Mouse (Mus musculus) myocyte (in vitro differentiated cells): ENCODE results near the gene Cyp2s1.

Experiments used
- CEBPB ChIP-seq: IDR thresholded peaks from 2 replicates; pipeline ENCODE4 v1.6.1; 2011; ENCODE audit warnings: mild to moderate bottlenecking, moderate library complexity; ENCODE audit not compliant: poor library complexity, insufficient read depth, severe bottlenecking
- E2F4 ChIP-seq: IDR thresholded peaks from one replicate; pipeline ENCODE4 v1.6.1; 2011; ENCODE audit warnings: mild to moderate bottlenecking, control low read depth, moderate library complexity; ENCODE audit not compliant: insufficient read depth
- MAX ChIP-seq: IDR thresholded peaks from one replicate; pipeline ENCODE4 v1.6.1; 2011; ENCODE audit warnings: low read depth, mild to moderate bottlenecking, control low read depth
- MYOD1 ChIP-seq, 3 experiments: IDR thresholded peaks; one replicate each; pipeline ENCODE4 v1.6.1; 2011; ENCODE audit warnings: control low read depth in 2 of 3, low read depth in 2 of 3, mild to moderate bottlenecking in 2 of 3, moderate library complexity in 1 of 3; ENCODE audit not compliant: insufficient read length in 2 of 3, control insufficient read depth in 1 of 3
- MYOG ChIP-seq, 3 experiments: IDR thresholded peaks; one replicate each; pipeline ENCODE4 v1.6.1; 2011; ENCODE audit warnings: control low read depth in 2 of 3, low read depth in 2 of 3, mild to moderate bottlenecking in 2 of 3; ENCODE audit not compliant: insufficient read length in 2 of 3, control insufficient read depth in 1 of 3, insufficient read depth in 1 of 3
- POLR2A ChIP-seq: IDR thresholded peaks from one replicate; pipeline ENCODE4 v1.6.1; 2011; ENCODE audit warnings: low read depth, mild to moderate bottlenecking, control low read depth, moderate library complexity; ENCODE audit not compliant: insufficient read length
- REST ChIP-seq: IDR thresholded peaks from one replicate; pipeline ENCODE4 v1.6.1; 2011; ENCODE audit warnings: mild to moderate bottlenecking, control low read depth, moderate library complexity; ENCODE audit not compliant: insufficient read depth, insufficient read length
- TCF12 ChIP-seq: IDR thresholded peaks from one replicate; pipeline ENCODE4 v1.6.1; 2011; ENCODE audit warnings: mild to moderate bottlenecking, control low read depth; ENCODE audit not compliant: poor library complexity, insufficient read depth, severe bottlenecking
- USF1 ChIP-seq: IDR thresholded peaks from one replicate; pipeline ENCODE4 v1.6.1; 2011; ENCODE audit warnings: low read depth, mild to moderate bottlenecking, control low read depth, moderate library complexity

DNA sequence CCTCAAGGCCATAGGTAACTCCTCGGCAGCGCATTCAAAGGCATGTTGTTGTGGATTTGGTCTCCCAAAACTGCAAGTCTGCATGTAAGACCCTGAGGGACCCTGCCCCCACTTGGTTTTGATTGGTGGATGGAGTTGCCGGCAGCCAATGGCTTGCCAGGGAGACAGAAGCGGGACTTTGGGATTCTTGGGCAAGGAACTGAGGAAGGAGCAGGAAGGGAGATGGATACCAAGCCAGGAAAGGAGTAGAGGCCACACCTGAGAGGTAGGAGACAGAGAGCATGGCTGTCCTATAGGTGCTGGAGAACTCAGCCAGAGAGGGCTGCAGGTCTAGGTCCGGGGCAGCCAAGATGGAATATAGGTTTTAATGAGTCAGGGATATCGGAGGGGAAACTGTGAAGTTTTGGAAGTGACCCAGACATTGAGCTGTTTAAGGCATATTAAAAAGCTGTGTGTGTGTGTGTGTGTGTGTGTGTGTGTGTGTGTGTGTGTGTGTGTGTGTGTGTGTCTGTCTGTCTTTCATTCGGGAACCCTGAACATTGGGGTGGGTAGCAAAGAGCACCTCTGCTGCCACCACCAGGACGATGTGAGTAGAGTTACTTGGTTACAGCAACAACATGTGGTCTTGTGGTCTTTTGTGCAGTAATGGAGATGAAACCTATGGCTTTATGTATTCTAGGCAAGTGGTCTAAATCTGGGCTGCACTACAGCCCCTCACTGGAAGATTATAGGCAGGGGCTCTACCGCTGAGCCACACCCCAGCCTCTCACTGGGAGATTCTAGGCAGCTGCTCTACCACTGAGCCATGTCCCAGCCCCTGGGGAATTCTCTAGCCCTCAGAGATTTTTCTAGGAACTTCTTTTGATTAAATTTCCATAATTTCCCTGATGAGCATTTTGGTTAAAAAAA is 43.5 kb upstream of the Cyp2s1 start:
- TF ChIP-seq TCF12 (no peak), POLR2A (no peak), CEBPB (no peak), USF1 (no peak), MAX (no peak), E2F4 (no peak), MYOD1 (IDR thresholded peaks at IDR 0.05; ENCODE audit: control insufficient read depth in 1 of 3, insufficient read length in 2 of 3, low read depth in 2 of 3) (no peak), MYOG (IDR thresholded peaks at IDR 0.05; ENCODE audit: control insufficient read depth in 1 of 3, insufficient read depth in 1 of 3, insufficient read length in 2 of 3, low read depth in 2 of 3) (no peak), REST (no peak)
